In genomic region chr19:21940114-21940513, GRCm38 (mm10) we compare ENCODE assay signal across 27 mouse cellular contexts.
"Had no signal": no experiment of that assay in that cellular context is flagged by ENCODE, and none has a peak within 500 bp of the region (broad histone marks: within the 10 kb centered on the region; RNA-seq: fewer than 3 reads in every experiment).

No protein-coding gene starts in this region.

- H3K36me3 ChIP-seq: embryonic facial prominence, embryonic 10.5 days; embryonic facial prominence, embryonic 12.5 days; embryonic facial prominence, embryonic 13.5 days; embryonic facial prominence, embryonic 15.5 days; forebrain, embryonic 10.5 days; forebrain, embryonic 12.5 days; forebrain, embryonic 15.5 days had no signal

- DNase-seq: cerebellum, adult 9-10 months; cerebellum, adult 9-11 months; cerebellum, postnatal 10 days; cerebellum, postnatal 14 days; cerebellum, postnatal 25 days; cerebellum, postnatal 36 days; embryo, embryonic 11 days; forebrain, postnatal 0 days; gastrocnemius, adult 2 months; gastrocnemius, postnatal 10 days; gastrocnemius, postnatal 14 days; gastrocnemius, postnatal 25 days; gastrocnemius, postnatal 36 days; heart, adult 11 months; heart, adult 18-20 months; heart, adult 2 months had no signal

- ATAC-seq: forebrain, embryonic 13.5 days; forebrain, embryonic 14.5 days; forebrain, embryonic 15.5 days; forebrain, embryonic 16.5 days; forebrain, postnatal 0 days had no signal

- H3K27me3 ChIP-seq: embryonic facial prominence, embryonic 12.5 days; embryonic facial prominence, embryonic 13.5 days; embryonic facial prominence, embryonic 15.5 days; forebrain, embryonic 12.5 days; forebrain, embryonic 13.5 days; forebrain, embryonic 15.5 days had no signal

- H3K9me3 ChIP-seq: embryonic facial prominence, embryonic 10.5 days; embryonic facial prominence, embryonic 12.5 days; embryonic facial prominence, embryonic 13.5 days; embryonic facial prominence, embryonic 15.5 days; forebrain, embryonic 10.5 days; forebrain, embryonic 12.5 days; forebrain, embryonic 13.5 days; forebrain, embryonic 15.5 days had no signal

- H3K27ac ChIP-seq: embryonic facial prominence, embryonic 10.5 days; embryonic facial prominence, embryonic 12.5 days; embryonic facial prominence, embryonic 13.5 days; embryonic facial prominence, embryonic 15.5 days; forebrain, embryonic 10.5 days; forebrain, embryonic 12.5 days; forebrain, embryonic 13.5 days; forebrain, embryonic 15.5 days; gastrocnemius, adult 2 months; heart, adult 2 months had no signal

- H3K4me1 ChIP-seq: embryonic facial prominence, embryonic 10.5 days; embryonic facial prominence, embryonic 12.5 days; embryonic facial prominence, embryonic 13.5 days; embryonic facial prominence, embryonic 15.5 days; forebrain, embryonic 12.5 days; forebrain, embryonic 15.5 days had no signal

- H3K4me2 ChIP-seq: embryonic facial prominence, embryonic 12.5 days; embryonic facial prominence, embryonic 13.5 days; embryonic facial prominence, embryonic 15.5 days; forebrain, embryonic 12.5 days; forebrain, embryonic 13.5 days; forebrain, embryonic 15.5 days had no signal

- H3K4me3 ChIP-seq: embryonic facial prominence, embryonic 10.5 days; embryonic facial prominence, embryonic 12.5 days; embryonic facial prominence, embryonic 13.5 days; embryonic facial prominence, embryonic 15.5 days; erythroblast, embryonic 14.5 days; forebrain, embryonic 10.5 days; forebrain, embryonic 12.5 days; forebrain, embryonic 13.5 days; forebrain, embryonic 15.5 days; gastrocnemius, adult 2 months; heart, adult 2 months had no signal

- H3K9ac ChIP-seq: embryonic facial prominence, embryonic 12.5 days; embryonic facial prominence, embryonic 13.5 days; embryonic facial prominence, embryonic 15.5 days; forebrain, embryonic 12.5 days; forebrain, embryonic 13.5 days; forebrain, embryonic 15.5 days; forebrain, postnatal 0 days had no signal
